Mouse (Mus musculus) hindbrain, postnatal 0 days (tissue): ENCODE measurements around the gene Pde5a. TPM values are rescaled to one million over a fixed set of nuclear protein-coding genes. Genes with fewer than 3 reads are reported as not detected.

Experiments
- ATAC-seq: fragments of 200-750 bp; cut with Nextera tagmentation; 2 replicates; pipeline ENCODE4 v1.8.0; 2017; ENCODE audit warnings: mild to moderate bottlenecking, moderate TSS enrichment, moderate library complexity
- DNase-seq: peaks from one replicate; pipeline ENCODE4 v3.0.0-alpha.2; 2015; ENCODE audit warnings: low spot score
- H3K27ac ChIP-seq: fragments of 300-500 bp; sonication (generic); 2 replicates; pipeline ENCODE4 v1.5.1; 2014; ENCODE audit warnings: mild to moderate bottlenecking
- H3K27me3 ChIP-seq: fragments of 300-500 bp; sonication (generic); 2 replicates; pipeline ENCODE4 v1.6.1; 2014; ENCODE audit warnings: low read length, mixed read lengths; ENCODE audit not compliant: insufficient read depth
- H3K36me3 ChIP-seq: fragments of 300-500 bp; sonication (generic); 2 replicates; pipeline ENCODE4 v1.6.1; 2014; ENCODE audit warnings: low read length, mixed read lengths; ENCODE audit not compliant: insufficient read depth
- H3K4me1 ChIP-seq: fragments of 300-500 bp; sonication (generic); 2 replicates; pipeline ENCODE4 v1.6.1; 2014; ENCODE audit warnings: antibody characterized with exemption, low read length, mixed read lengths; ENCODE audit not compliant: insufficient read depth
- H3K4me2 ChIP-seq: fragments of 300-500 bp; sonication (generic); 2 replicates; pipeline ENCODE4 v1.6.1; 2014; ENCODE audit warnings: low read depth, mild to moderate bottlenecking, low read length, moderate library complexity, mixed read lengths
- H3K4me3 ChIP-seq: fragments of 300-500 bp; sonication (generic); 2 replicates; pipeline ENCODE4 v1.5.1; 2014; ENCODE audit warnings: low read length
- H3K9ac ChIP-seq: fragments of 300-500 bp; sonication (generic); replicated peaks from 2 replicates; pipeline ENCODE4 v1.6.1; 2014; ENCODE audit warnings: mild to moderate bottlenecking, low read length, moderate library complexity, mixed read lengths
- H3K9me3 ChIP-seq: fragments of 300-500 bp; sonication (generic); 2 replicates; pipeline ENCODE4 v1.6.1; 2016; ENCODE audit warnings: low read length, mixed read lengths
- CTCF ChIP-seq: IDR thresholded peaks from 2 replicates; pipeline ENCODE4 v1.5.1; 2016; ENCODE audit warnings: antibody characterized with exemption, control low read depth, low read depth
- WGBS: fragments of 180-500 bp; shearing (Covaris S2); extraction: QIAGEN DNeasy Blood & Tissue Kit; methylation state at CpG from one replicate; pipeline ENCODE4 v1.1.7; 2014; 5-methylcytosine and 5-hydroxymethylcytosine counted together
- polyA plus RNA-seq: library from polyadenylated mRNA; unstranded; fragments of >200 nt; fragmentation: Nextera tagmentation; extraction: Ambion mirVana; gene quantifications from 2 replicates; pipeline ENCODE4 v1.2.1, GENCODE M21; 2015
- total RNA-seq: library from RNA; depleted of rRNA; stranded (reverse); fragments of >200 nt; gene quantifications from 2 replicates; pipeline ENCODE4 v1.2.3, GENCODE M21; 2014

The Pde5a gene
- total and polyA plus RNA-seq, 2 experiments from 2014 or later = 1.7 to 7.9 TPM

DNA sequence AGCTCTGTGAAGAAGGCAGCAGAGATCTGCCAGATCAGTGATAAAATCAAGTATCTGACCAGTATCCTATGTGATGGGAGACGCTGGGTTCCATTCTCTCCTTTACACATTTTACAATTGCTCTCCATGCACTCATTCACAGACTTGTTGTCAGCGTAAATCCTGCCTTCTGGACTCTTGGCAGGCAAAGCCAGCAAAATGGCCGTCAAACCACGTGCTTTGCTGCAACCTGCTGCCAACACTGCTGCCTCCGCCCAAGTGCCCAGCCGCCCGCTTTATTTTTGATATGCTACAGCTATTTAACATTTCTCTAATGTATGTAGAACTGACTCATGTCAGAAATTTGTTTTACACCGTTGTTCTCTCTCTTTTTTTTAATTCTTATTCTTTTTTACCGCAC lies 59.6 kb downstream of the Pde5a start:
- H3K4me1 ChIP-seq = no peaks in the 10 kb centered on the region
- H3K27me3 ChIP-seq = no peaks in the 10 kb centered on the region
- WGBS = 72% methylated on average over 9 of the region's 9 CpGs
- DNase-seq (peak; percentile 63), ATAC-seq (peak; percentile 61; the same call in 1 of the 2 replicates)
- H3K4me2 ChIP-seq = no peak overlapping the region
- no peaks in the 10 kb centered on the region for H3K9me3 ChIP-seq
- H3K36me3 ChIP-seq = no peaks in the 10 kb centered on the region
- H3K4me3 ChIP-seq = no peak overlapping the region
- no peak overlapping the region for H3K27ac ChIP-seq
- no peak for TF ChIP-seq CTCF
- H3K9ac ChIP-seq = no peak overlapping the region

DNA sequence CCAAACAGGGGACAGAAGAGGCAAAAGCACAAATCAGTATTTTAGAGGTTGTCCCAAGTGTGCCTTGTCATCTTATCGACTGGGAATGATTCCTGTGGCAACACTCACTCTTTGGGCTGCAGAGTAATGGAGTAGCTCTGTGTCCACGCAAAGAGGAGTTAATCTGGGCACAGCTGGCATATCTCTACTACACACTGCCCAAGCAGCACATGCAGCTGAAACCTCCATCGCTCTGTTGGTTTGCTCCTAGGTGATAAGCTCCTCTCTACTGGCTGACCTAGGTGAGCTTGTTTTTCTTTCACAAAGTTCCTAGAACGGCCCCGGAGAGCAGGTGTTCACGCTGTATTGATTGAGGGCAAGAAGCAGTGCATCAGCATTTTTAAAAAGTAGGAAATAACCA lies 60.8 kb downstream of the Pde5a start:
- no peak for ATAC-seq
- H3K4me1 ChIP-seq = no peaks in the 10 kb centered on the region
- no peak for DNase-seq
- no peaks in the 10 kb centered on the region for H3K9me3 ChIP-seq
- H3K4me2 ChIP-seq = no peak overlapping the region
- TF ChIP-seq CTCF = no peak
- no peak overlapping the region for H3K4me3 ChIP-seq
- no peaks in the 10 kb centered on the region for H3K27me3 ChIP-seq
- H3K9ac ChIP-seq = no peak overlapping the region
- 92% methylated on average over 6 of the region's 6 CpGs for WGBS
- H3K27ac ChIP-seq = no peak overlapping the region
- H3K36me3 ChIP-seq = no peaks in the 10 kb centered on the region

- no peaks in the 10 kb centered on the region for H3K36me3 ChIP-seq
- WGBS = 53% methylated on average over 6 of the region's 6 CpGs
- no peaks in the 10 kb centered on the region for H3K27me3 ChIP-seq
- ATAC-seq (no peak), DNase-seq (no peak)
- no peak overlapping the region for H3K4me2 ChIP-seq
- peaks cover 15% of the 10 kb centered on the region for H3K4me1 ChIP-seq
- TF ChIP-seq CTCF = no peak
- H3K4me3 ChIP-seq = no peak overlapping the region
- H3K9ac ChIP-seq = no peak overlapping the region
- H3K9me3 ChIP-seq = no peaks in the 10 kb centered on the region
- no peak overlapping the region for H3K27ac ChIP-seq
Measured at GRCm38 (mm10) chr3:122800050-122800449, 71.3 kb downstream of the Pde5a start.

GRCm38 (mm10) chr3:122800553-122801435 lies 72.0 kb downstream of the Pde5a start:
- peaks cover 15% of the 10 kb centered on the region for H3K4me1 ChIP-seq
- no peak overlapping the region for H3K4me3 ChIP-seq
- WGBS = 37% methylated on average over 10 of the region's 10 CpGs
- H3K9ac ChIP-seq = no peak overlapping the region
- no peaks in the 10 kb centered on the region for H3K27me3 ChIP-seq
- no peak for TF ChIP-seq CTCF
- no peak for DNase-seq
- peak overlapping the region; percentile 41; the same call in 1 of the 2 replicates for H3K27ac ChIP-seq
- no peaks in the 10 kb centered on the region for H3K36me3 ChIP-seq
- H3K4me2 ChIP-seq = no peak overlapping the region
- ATAC-seq = no peak
- H3K9me3 ChIP-seq = no peaks in the 10 kb centered on the region

DNA sequence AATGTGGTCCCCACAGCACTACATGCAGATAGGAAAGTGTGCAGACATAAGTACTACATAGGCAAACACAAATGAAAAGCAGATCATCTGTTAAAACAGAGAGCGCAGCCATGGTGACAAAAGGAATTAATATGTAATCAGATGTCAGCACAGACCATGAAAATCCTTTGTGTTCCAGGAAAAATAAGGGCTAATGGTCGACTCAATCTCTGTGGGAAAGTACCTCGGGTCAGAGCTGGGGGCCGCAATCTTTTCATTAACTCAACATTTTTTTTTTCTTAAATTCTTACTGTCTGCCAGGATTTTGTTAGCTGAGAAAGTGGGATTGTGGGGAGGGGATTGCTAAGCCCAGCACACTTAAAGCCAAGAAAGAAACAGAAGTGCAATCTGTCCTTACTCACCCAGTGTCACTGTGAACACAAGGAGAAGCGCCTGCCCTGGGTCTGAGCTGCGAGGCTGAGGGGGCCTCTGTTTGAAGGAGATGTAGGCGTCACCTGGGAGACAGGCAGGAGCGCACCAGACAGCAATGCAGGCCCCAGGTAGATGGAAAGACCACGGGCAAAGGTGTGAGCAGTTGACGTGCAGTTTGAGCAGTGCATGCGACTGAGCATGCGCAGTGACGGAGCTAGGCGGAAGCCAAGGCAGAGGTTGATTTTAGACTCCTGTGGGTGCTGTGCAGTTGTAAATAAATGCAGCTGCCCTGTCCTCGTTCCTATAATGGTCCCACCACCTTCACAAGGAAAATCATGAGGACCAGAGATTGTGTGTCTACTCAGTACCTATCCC lies 72.9 kb downstream of the Pde5a start:
- ATAC-seq = peak; percentile 56
- Histone ChIP-seq H3K27me3 (no peaks in the 10 kb centered on the region), H3K36me3 (no peaks in the 10 kb centered on the region), H3K27ac (peak overlapping the region; percentile 41; the same call in 1 of the 2 replicates), H3K4me1 (peaks cover 15% of the 10 kb centered on the region), H3K9ac (no peak overlapping the region), H3K9me3 (no peaks in the 10 kb centered on the region), H3K4me2 (no peak overlapping the region), H3K4me3 (no peak overlapping the region)
- DNase-seq = no peak
- TF ChIP-seq CTCF = no peak
- 56% methylated on average over 15 of the region's 15 CpGs for WGBS

- peaks cover under 1% of the 10 kb centered on the region; the same call in 1 of the 2 replicates for H3K4me1 ChIP-seq
- H3K27ac ChIP-seq = no peak overlapping the region
- H3K9me3 ChIP-seq = no peaks in the 10 kb centered on the region
- no peak overlapping the region for H3K4me3 ChIP-seq
- 68% methylated on average over 8 of the region's 8 CpGs for WGBS
- no peaks in the 10 kb centered on the region for H3K27me3 ChIP-seq
- no peak for ATAC-seq
- no peak for DNase-seq
- H3K4me2 ChIP-seq = no peak overlapping the region
- no peaks in the 10 kb centered on the region for H3K36me3 ChIP-seq
- H3K9ac ChIP-seq = no peak overlapping the region
- TF ChIP-seq CTCF = no peak
Measured at GRCm38 (mm10) chr3:122807313-122807712, 78.6 kb downstream of the Pde5a start.
